In genomic region chr4:34881851-34882250, GRCm38 (mm10) we compare ENCODE assay signal across 8 mouse cellular contexts. TPM values are rescaled to one million over a fixed set of nuclear protein-coding genes. Genes with fewer than 3 reads are reported as not detected.
DNase-seq lines count a peak whose midpoint lies in the region; ATAC-seq and TF ChIP-seq lines count a peak whose summit lies in the region.

No protein-coding gene starts in this region.

- TF ChIP-seq CTCF in heart, postnatal 0 days (IDR thresholded peaks at IDR 0.05; ENCODE audit: low read depth), result no peak

- peak overlapping the region; percentile 97 for H3K27ac ChIP-seq in heart, postnatal 0 days (ENCODE audit: low read depth)
- peak overlapping the region; percentile 99; the same call in 1 of the 2 replicates for H3K27ac ChIP-seq in hindbrain, embryonic 12.5 days
- H3K27ac ChIP-seq in midbrain, embryonic 13.5 days, result peak overlapping the region; percentile 99

- H3K4me1 ChIP-seq in heart, postnatal 0 days (ENCODE audit: control insufficient read depth, insufficient read depth), result peaks cover 28% of the 10 kb centered on the region
- peaks cover 18% of the 10 kb centered on the region for H3K4me1 ChIP-seq in hindbrain, embryonic 12.5 days
- peaks cover 32% of the 10 kb centered on the region for H3K4me1 ChIP-seq in midbrain, embryonic 13.5 days (replicated peaks)

- WGBS in heart, postnatal 0 days, result 6% methylated on average over 4 of the region's 4 CpGs
- 15% methylated on average over 4 of the region's 4 CpGs for WGBS in hindbrain, embryonic 12.5 days
- 17% methylated on average over 4 of the region's 4 CpGs for WGBS in midbrain, embryonic 13.5 days

- intact Hi-C loops in heart, postnatal 25 days (cut with DNase I), result loop anchor here (1.0 to 10.0 kb wide), 5 partner anchors 30 to 327 kb away; partner anchors contain the start of genes Akirin2, Orc3 and Rars2

- TF ChIP-seq EP300 in heart, postnatal 0 days (IDR thresholded peaks at IDR 0.05; ENCODE audit: low read depth), result no peak

- H3K4me3 ChIP-seq in heart, postnatal 0 days (ENCODE audit: low read depth, low read length), result peak overlapping the region; percentile 96
- H3K4me3 ChIP-seq in hindbrain, embryonic 12.5 days, result peak overlapping the region; percentile 96
- peak overlapping the region; percentile 93 for H3K4me3 ChIP-seq in midbrain, embryonic 13.5 days (replicated peaks)

- no peaks in the 10 kb centered on the region for H3K9me3 ChIP-seq in heart, postnatal 0 days (replicated peaks; ENCODE audit: control insufficient read depth, low read length)
- H3K9me3 ChIP-seq in hindbrain, embryonic 12.5 days (replicated peaks), result no peaks in the 10 kb centered on the region
- 0 out of 2 replicates have a peak, but pooled peaks cover 6% of the 10 kb centered on the region for H3K9me3 ChIP-seq in midbrain, embryonic 13.5 days

- DNase-seq in heart, postnatal 0 days (ENCODE audit: low spot score), result no peak
- no peak for DNase-seq in heart, postnatal 25 days (ENCODE audit: low spot score)
- peak; percentile 47 for DNase-seq in R1 (ENCODE audit: low read depth, low spot score)
- no peak for DNase-seq in urinary bladder, postnatal 25 days (ENCODE audit: low spot score)
- DNase-seq in cerebellum, postnatal 36 days, result no peak
- no peak for DNase-seq in gastrocnemius, adult 18-20 months (ENCODE audit: low spot score)

- H3K9ac ChIP-seq in heart, postnatal 0 days (replicated peaks; ENCODE audit: low read depth, low read length), result peak overlapping the region; percentile 98
- peak overlapping the region; percentile 99 for H3K9ac ChIP-seq in hindbrain, embryonic 12.5 days
- H3K9ac ChIP-seq in midbrain, embryonic 13.5 days (replicated peaks), result peak overlapping the region; percentile 100

- ATAC-seq in heart, postnatal 0 days (ENCODE audit: insufficient read depth, low read depth), result no peak
- ATAC-seq in hindbrain, embryonic 12.5 days (ENCODE audit: low FRiP score), result no peak
- ATAC-seq in midbrain, embryonic 13.5 days, result no peak

- no peaks in the 10 kb centered on the region; the same call in 1 of the 2 replicates for H3K36me3 ChIP-seq in heart, postnatal 0 days (replicated peaks; ENCODE audit: control insufficient read depth, insufficient read depth, low read length)
- peaks cover 12% of the 10 kb centered on the region; the same call in 1 of the 2 replicates for H3K36me3 ChIP-seq in hindbrain, embryonic 12.5 days
- peaks cover 16% of the 10 kb centered on the region for H3K36me3 ChIP-seq in midbrain, embryonic 13.5 days

- no peaks in the 10 kb centered on the region for H3K27me3 ChIP-seq in heart, postnatal 0 days (ENCODE audit: control insufficient read depth, insufficient read depth, low read length)
- H3K27me3 ChIP-seq in hindbrain, embryonic 12.5 days, result no peaks in the 10 kb centered on the region
- no peaks in the 10 kb centered on the region for H3K27me3 ChIP-seq in midbrain, embryonic 13.5 days

- H3K4me2 ChIP-seq in heart, postnatal 0 days (ENCODE audit: low read depth, low read length), result peak overlapping the region; percentile 73
- H3K4me2 ChIP-seq in hindbrain, embryonic 12.5 days (replicated peaks), result peak overlapping the region; percentile 68
- H3K4me2 ChIP-seq in midbrain, embryonic 13.5 days (replicated peaks), result peak overlapping the region; percentile 59

RNA-seq across cellular contexts. Expression of gene Zfp292, which starts 0.9 kb away (rescaled TPM):
- total RNA-seq in heart, postnatal 0 days (2014; rRNA removed; ENCODE audit: low replicate concordance), result 13.5 and 13.6 TPM in 2 replicates
- polyA plus RNA-seq in heart, postnatal 0 days (2015; fragmentation: Nextera tagmentation; extraction: Ambion mirVana), result 7.1 and 7.2 TPM in 2 replicates
- total RNA-seq in heart, postnatal 25 days (2021), result 10 to 100 TPM; 14.6 to 15.6 TPM
- polyA plus RNA-seq in hindbrain, embryonic 12.5 days (2016; fragmentation: Nextera tagmentation; extraction: Ambion mirVana), result 39.2 and 43.0 TPM in 2 replicates
- 40.3 and 42.5 TPM in 2 replicates for polyA plus RNA-seq in midbrain, embryonic 13.5 days (2015; fragmentation: Nextera tagmentation; extraction: Ambion mirVana)
- 1 to 10 TPM; 7.3 to 8.7 TPM for total RNA-seq in gastrocnemius, adult 18-20 months (2021)

RNA-seq across cellular contexts. Expression of gene Cga, which starts 11.7 kb away (rescaled TPM):
- total RNA-seq in heart, postnatal 0 days (2014; rRNA removed; ENCODE audit: low replicate concordance), result not detected in 2 replicates
- polyA plus RNA-seq in heart, postnatal 0 days (2015; fragmentation: Nextera tagmentation; extraction: Ambion mirVana), result not detected in 2 replicates
- total RNA-seq in heart, postnatal 25 days (2021), result not detected
- 0.56 and 1.1 TPM in 2 replicates for polyA plus RNA-seq in hindbrain, embryonic 12.5 days (2016; fragmentation: Nextera tagmentation; extraction: Ambion mirVana)
- not detected in 2 replicates for polyA plus RNA-seq in midbrain, embryonic 13.5 days (2015; fragmentation: Nextera tagmentation; extraction: Ambion mirVana)
- not detected for total RNA-seq in gastrocnemius, adult 18-20 months (2021)
